Mouse (Mus musculus) hindbrain, postnatal 0 days (tissue): ENCODE measurements around the gene Adsl. TPM values are rescaled to one million over a fixed set of nuclear protein-coding genes. Genes with fewer than 3 reads are reported as not detected.

Experiments
- ATAC-seq: fragments of 200-750 bp; cut with Nextera tagmentation; 2 replicates; pipeline ENCODE4 v1.8.0; 2017; ENCODE audit warnings: mild to moderate bottlenecking, moderate TSS enrichment, moderate library complexity
- DNase-seq: peaks from one replicate; pipeline ENCODE4 v3.0.0-alpha.2; 2015; ENCODE audit warnings: low spot score
- H3K27ac ChIP-seq: fragments of 300-500 bp; sonication (generic); 2 replicates; pipeline ENCODE4 v1.5.1; 2014; ENCODE audit warnings: mild to moderate bottlenecking
- H3K27me3 ChIP-seq: fragments of 300-500 bp; sonication (generic); 2 replicates; pipeline ENCODE4 v1.6.1; 2014; ENCODE audit warnings: low read length, mixed read lengths; ENCODE audit not compliant: insufficient read depth
- H3K36me3 ChIP-seq: fragments of 300-500 bp; sonication (generic); 2 replicates; pipeline ENCODE4 v1.6.1; 2014; ENCODE audit warnings: low read length, mixed read lengths; ENCODE audit not compliant: insufficient read depth
- H3K4me1 ChIP-seq: fragments of 300-500 bp; sonication (generic); 2 replicates; pipeline ENCODE4 v1.6.1; 2014; ENCODE audit warnings: antibody characterized with exemption, low read length, mixed read lengths; ENCODE audit not compliant: insufficient read depth
- H3K4me2 ChIP-seq: fragments of 300-500 bp; sonication (generic); 2 replicates; pipeline ENCODE4 v1.6.1; 2014; ENCODE audit warnings: low read depth, mild to moderate bottlenecking, low read length, moderate library complexity, mixed read lengths
- H3K4me3 ChIP-seq: fragments of 300-500 bp; sonication (generic); 2 replicates; pipeline ENCODE4 v1.5.1; 2014; ENCODE audit warnings: low read length
- H3K9ac ChIP-seq: fragments of 300-500 bp; sonication (generic); replicated peaks from 2 replicates; pipeline ENCODE4 v1.6.1; 2014; ENCODE audit warnings: mild to moderate bottlenecking, low read length, moderate library complexity, mixed read lengths
- H3K9me3 ChIP-seq: fragments of 300-500 bp; sonication (generic); 2 replicates; pipeline ENCODE4 v1.6.1; 2016; ENCODE audit warnings: low read length, mixed read lengths
- CTCF ChIP-seq: IDR thresholded peaks from 2 replicates; pipeline ENCODE4 v1.5.1; 2016; ENCODE audit warnings: antibody characterized with exemption, control low read depth, low read depth
- WGBS: fragments of 180-500 bp; shearing (Covaris S2); extraction: QIAGEN DNeasy Blood & Tissue Kit; methylation state at CpG from one replicate; pipeline ENCODE4 v1.1.7; 2014; 5-methylcytosine and 5-hydroxymethylcytosine counted together
- polyA plus RNA-seq: library from polyadenylated mRNA; unstranded; fragments of >200 nt; fragmentation: Nextera tagmentation; extraction: Ambion mirVana; gene quantifications from 2 replicates; pipeline ENCODE4 v1.2.1, GENCODE M21; 2015
- total RNA-seq: library from RNA; depleted of rRNA; stranded (reverse); fragments of >200 nt; gene quantifications from 2 replicates; pipeline ENCODE4 v1.2.3, GENCODE M21; 2014

Gene Adsl
- total and polyA plus RNA-seq, 2 experiments from 2014 or later = 77.6 to 96.3 TPM

DNA sequence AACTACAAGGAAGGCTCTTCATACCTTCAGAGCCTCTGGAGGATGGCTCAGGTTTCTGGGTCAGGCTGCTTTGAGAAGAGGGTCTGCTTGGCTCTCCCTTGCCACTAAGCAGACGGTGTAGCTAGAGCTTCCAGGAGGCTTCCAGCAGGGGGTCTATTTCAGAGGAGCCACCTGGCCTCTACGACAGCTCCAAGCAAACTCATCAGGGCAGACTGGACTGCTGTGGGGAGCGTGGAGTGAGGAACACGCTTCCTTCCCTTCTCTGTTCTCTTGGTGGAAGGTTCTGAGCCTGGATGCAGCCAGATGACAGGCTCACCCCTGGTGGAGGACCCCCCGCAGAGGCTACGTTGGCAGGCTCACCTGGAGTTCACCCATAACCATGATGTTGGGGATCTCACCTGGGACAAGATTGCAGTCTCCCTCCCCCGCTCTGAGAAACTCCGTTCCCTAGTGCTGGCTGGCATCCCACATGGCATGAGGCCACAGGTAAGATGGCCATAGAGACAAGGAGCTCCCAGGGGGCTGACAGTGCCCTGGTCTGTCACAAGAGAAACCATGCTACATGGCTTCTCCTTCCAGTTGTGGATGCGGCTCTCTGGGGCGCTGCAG is 57.9 kb downstream of the Adsl start:
- Histone ChIP-seq H3K4me3 (no peak overlapping the region), H3K27me3 (no peaks in the 10 kb centered on the region), H3K9ac (no peak overlapping the region), H3K4me2 (no peak overlapping the region), H3K36me3 (peaks cover 32% of the 10 kb centered on the region), H3K9me3 (no peaks in the 10 kb centered on the region), H3K27ac (no peak overlapping the region), H3K4me1 (no peaks in the 10 kb centered on the region; the same call in 1 of the 2 replicates)
- 80% methylated on average over 10 of the region's 10 CpGs for WGBS
- no peak for DNase-seq
- no peak for TF ChIP-seq CTCF
- no peak for ATAC-seq

DNA sequence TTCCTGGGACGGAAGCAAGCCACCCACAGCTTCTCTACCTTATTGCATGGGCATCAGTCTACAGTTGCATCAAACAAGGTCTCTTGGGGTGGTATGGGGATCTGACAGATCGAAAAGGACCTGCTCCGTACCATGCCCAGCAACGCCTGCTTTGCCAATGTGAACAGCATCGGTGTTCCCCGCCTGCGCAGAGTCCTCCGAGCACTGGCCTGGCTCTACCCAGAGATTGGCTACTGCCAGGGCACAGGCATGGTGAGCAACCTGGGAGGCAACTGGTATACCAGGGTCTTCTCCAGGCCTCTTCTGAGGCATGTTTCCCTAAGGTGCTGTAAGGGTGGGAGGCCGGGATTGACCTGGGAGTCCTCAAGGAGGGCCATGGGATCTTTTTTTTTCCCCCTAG is 59.0 kb downstream of the Adsl start:
- WGBS = 98% methylated on average over 9 of the region's 9 CpGs
- Histone ChIP-seq H3K4me1 (no peaks in the 10 kb centered on the region; the same call in 1 of the 2 replicates), H3K36me3 (peaks cover 39% of the 10 kb centered on the region), H3K27ac (no peak overlapping the region), H3K9ac (no peak overlapping the region), H3K9me3 (no peaks in the 10 kb centered on the region), H3K4me2 (no peak overlapping the region), H3K27me3 (no peaks in the 10 kb centered on the region), H3K4me3 (no peak overlapping the region)
- DNase-seq (no peak), ATAC-seq (no peak)
- no peak for TF ChIP-seq CTCF

DNA sequence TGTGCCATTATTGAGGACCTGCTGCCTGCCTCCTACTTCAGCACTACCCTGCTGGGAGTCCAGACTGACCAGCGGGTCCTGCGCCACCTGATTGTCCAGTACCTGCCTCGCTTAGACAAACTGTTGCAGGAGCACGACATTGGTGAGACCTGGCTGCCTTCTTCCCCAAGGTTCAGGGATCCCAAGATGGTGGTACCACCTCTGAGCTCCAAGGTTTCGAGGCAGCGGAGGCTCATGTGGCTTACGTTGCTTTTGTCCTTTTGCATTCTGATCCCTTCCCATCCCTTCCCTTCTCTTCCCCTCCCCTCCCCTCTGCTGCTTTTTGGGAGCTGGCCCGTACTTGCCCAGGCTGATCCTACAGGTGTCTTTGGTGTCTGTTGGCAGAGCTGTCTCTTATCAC is 59.6 kb downstream of the Adsl start:
- no peak overlapping the region for H3K9ac ChIP-seq
- no peak for TF ChIP-seq CTCF
- no peaks in the 10 kb centered on the region for H3K9me3 ChIP-seq
- H3K27ac ChIP-seq = no peak overlapping the region
- peaks cover 39% of the 10 kb centered on the region for H3K36me3 ChIP-seq
- no peaks in the 10 kb centered on the region; the same call in 1 of the 2 replicates for H3K4me1 ChIP-seq
- no peak overlapping the region for H3K4me3 ChIP-seq
- DNase-seq = no peak
- ATAC-seq = no peak
- H3K4me2 ChIP-seq = no peak overlapping the region
- H3K27me3 ChIP-seq = no peaks in the 10 kb centered on the region
- WGBS = 88% methylated on average over 8 of the region's 8 CpGs

- ATAC-seq = no peak
- Histone ChIP-seq H3K4me2 (no peak overlapping the region), H3K9me3 (no peaks in the 10 kb centered on the region), H3K36me3 (peaks cover 42% of the 10 kb centered on the region), H3K27ac (no peak overlapping the region), H3K4me3 (no peak overlapping the region), H3K4me1 (no peaks in the 10 kb centered on the region; the same call in 1 of the 2 replicates), H3K9ac (no peak overlapping the region), H3K27me3 (no peaks in the 10 kb centered on the region)
- TF ChIP-seq CTCF = peak; percentile 58
- peak; percentile 49 for DNase-seq
- WGBS = 65% methylated on average over 10 of the region's 10 CpGs
Measured at GRCm38 (mm10) chr15:81008689-81009123, 60.4 kb downstream of the Adsl start.

GRCm38 (mm10) chr15:81010114-81010513 is 61.8 kb downstream of the Adsl start:
- Histone ChIP-seq H3K9ac (no peak overlapping the region), H3K4me1 (no peaks in the 10 kb centered on the region; the same call in 1 of the 2 replicates), H3K4me3 (no peak overlapping the region), H3K27ac (peak overlapping the region; percentile 48), H3K4me2 (no peak overlapping the region), H3K27me3 (no peaks in the 10 kb centered on the region), H3K9me3 (no peaks in the 10 kb centered on the region), H3K36me3 (peaks cover 48% of the 10 kb centered on the region)
- no peak for ATAC-seq
- no peak for TF ChIP-seq CTCF
- 69% methylated on average over 7 of the region's 7 CpGs for WGBS
- peak; percentile 30 for DNase-seq

DNA sequence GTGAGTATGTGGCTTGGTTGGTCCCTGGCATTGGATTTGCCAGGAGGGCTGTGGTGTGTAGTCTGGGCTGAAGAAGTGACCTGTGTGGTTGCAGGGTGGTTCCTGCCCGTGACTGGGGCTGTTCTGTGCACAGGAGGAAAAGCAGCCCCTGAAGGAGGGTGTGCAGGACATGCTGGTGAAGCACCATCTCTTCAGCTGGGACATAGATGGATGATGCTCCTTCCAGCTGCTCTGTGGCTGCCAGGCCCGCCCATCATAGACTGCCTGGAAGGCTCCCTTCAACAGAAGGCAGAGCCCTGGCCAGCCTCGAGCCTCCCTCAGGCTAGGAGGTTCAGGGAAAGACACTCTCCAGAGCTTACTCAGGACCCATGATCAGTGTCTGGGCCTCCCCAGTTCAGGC is 63.2 kb downstream of the Adsl start:
- H3K36me3 ChIP-seq = peaks cover 55% of the 10 kb centered on the region
- H3K4me3 ChIP-seq = no peak overlapping the region
- no peak for DNase-seq
- no peak overlapping the region for H3K27ac ChIP-seq
- 75% methylated on average over 3 of the region's 3 CpGs for WGBS
- no peak overlapping the region for H3K9ac ChIP-seq
- no peaks in the 10 kb centered on the region; the same call in 1 of the 2 replicates for H3K4me1 ChIP-seq
- H3K27me3 ChIP-seq = no peaks in the 10 kb centered on the region
- no peaks in the 10 kb centered on the region for H3K9me3 ChIP-seq
- no peak overlapping the region for H3K4me2 ChIP-seq
- ATAC-seq = no peak
- no peak for TF ChIP-seq CTCF

DNA sequence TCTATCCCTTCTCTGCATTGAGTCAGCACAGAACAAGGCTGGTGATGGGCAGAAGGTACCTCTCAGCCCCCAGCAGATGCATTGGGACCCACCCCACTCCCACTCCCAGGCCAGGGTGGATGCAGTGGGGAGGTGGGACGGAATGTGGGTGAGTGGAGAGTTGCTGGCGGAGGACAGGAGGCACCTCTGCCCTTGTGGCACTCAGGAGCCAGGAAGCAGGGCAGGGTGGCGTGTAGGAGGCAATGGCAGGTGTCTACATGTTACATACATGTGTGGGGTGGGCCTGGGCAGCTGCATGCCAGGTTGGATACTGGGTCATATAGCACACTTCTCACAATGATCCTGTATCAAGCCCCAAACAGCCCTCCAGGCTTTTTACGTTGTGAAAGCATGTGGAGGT is 64.1 kb downstream of the Adsl start:
- no peaks in the 10 kb centered on the region; the same call in 1 of the 2 replicates for H3K4me1 ChIP-seq
- WGBS = 94% methylated on average over 4 of the region's 4 CpGs
- no peak for ATAC-seq
- no peak for DNase-seq
- TF ChIP-seq CTCF = no peak
- no peaks in the 10 kb centered on the region for H3K27me3 ChIP-seq
- H3K27ac ChIP-seq = no peak overlapping the region
- H3K9ac ChIP-seq = no peak overlapping the region
- H3K4me3 ChIP-seq = no peak overlapping the region
- H3K36me3 ChIP-seq = peaks cover 56% of the 10 kb centered on the region
- H3K9me3 ChIP-seq = no peaks in the 10 kb centered on the region
- no peak overlapping the region for H3K4me2 ChIP-seq
